Mouse (Mus musculus) forebrain, embryonic 11.5 days (tissue): ENCODE data around the gene Zfhx2. TPM values are rescaled to one million over a fixed set of nuclear protein-coding genes. Genes with fewer than 3 reads are reported as not detected.

Experiments
- ATAC-seq: fragments of 200-750 bp; cut with Nextera tagmentation; replicated peaks from 2 replicates; pipeline ENCODE4 v1.8.0; 2017; ENCODE audit warnings: moderate TSS enrichment; ENCODE audit not compliant: low FRiP score
- DNase-seq: peaks from one replicate; pipeline ENCODE4 v3.0.0-alpha.2; 2017; ENCODE audit warnings: low spot score
- H3K27ac ChIP-seq: fragments of 300-500 bp; sonication (generic); 2 replicates; pipeline ENCODE4 v1.5.1; 2014; ENCODE audit warnings: low read depth, low read length
- H3K27me3 ChIP-seq: fragments of 300-500 bp; sonication (generic); 2 replicates; pipeline ENCODE4 v1.6.1; 2014; ENCODE audit warnings: mild to moderate bottlenecking, low read length, mixed read lengths; ENCODE audit not compliant: control insufficient read depth, insufficient read depth
- H3K36me3 ChIP-seq: fragments of 300-500 bp; sonication (generic); 2 replicates; pipeline ENCODE4 v1.6.1; 2014; ENCODE audit warnings: mild to moderate bottlenecking, low read length, moderate library complexity, mixed read lengths; ENCODE audit not compliant: control insufficient read depth, insufficient read depth
- H3K4me1 ChIP-seq: fragments of 300-500 bp; sonication (generic); replicated peaks from 2 replicates; pipeline ENCODE4 v1.6.1; 2014; ENCODE audit warnings: low read length, mixed read lengths; ENCODE audit not compliant: control insufficient read depth, insufficient read depth
- H3K4me2 ChIP-seq: fragments of 300-500 bp; sonication (generic); 2 replicates; pipeline ENCODE4 v1.6.1; 2014; ENCODE audit warnings: low read depth, mild to moderate bottlenecking, low read length, moderate library complexity, mixed read lengths; ENCODE audit not compliant: severe bottlenecking
- H3K4me3 ChIP-seq: fragments of 300-500 bp; sonication (generic); 2 replicates; pipeline ENCODE4 v1.5.1; 2014; ENCODE audit warnings: low read depth, low read length
- H3K9ac ChIP-seq: fragments of 300-500 bp; sonication (generic); 2 replicates; pipeline ENCODE4 v1.6.1; 2014; ENCODE audit warnings: low read length
- H3K9me3 ChIP-seq: fragments of 300-500 bp; sonication (generic); 2 replicates; pipeline ENCODE4 v1.6.1; 2016; ENCODE audit warnings: low read length, mixed read lengths; ENCODE audit not compliant: control insufficient read depth
- WGBS: fragments of 180-500 bp; shearing (Covaris S2); extraction: QIAGEN DNeasy Blood & Tissue Kit; methylation state at CpG from one replicate; pipeline ENCODE4 v1.1.7; 2014; 5-methylcytosine and 5-hydroxymethylcytosine counted together
- polyA plus RNA-seq: library from polyadenylated mRNA; unstranded; fragments of >200 nt; fragmentation: Nextera tagmentation; extraction: Ambion mirVana; gene quantifications from 2 replicates; pipeline ENCODE4 v1.2.1, GENCODE M21; 2014

Zfhx2 gene
- polyA plus RNA-seq, 1 experiment from 2014 or later: 15.9 TPM

GRCm38 (mm10) chr14:55028333-55028835, 63.7 kb downstream of the Zfhx2 start:
- H3K27ac ChIP-seq: peak overlapping the region; percentile 79
- ATAC-seq (peak; percentile 80), DNase-seq (peak; percentile 70)
- peak overlapping the region; percentile 35; the same call in 1 of the 2 replicates for H3K4me2 ChIP-seq
- 9% methylated on average over 5 of the region's 5 CpGs for WGBS
- no peaks in the 10 kb centered on the region for H3K27me3 ChIP-seq
- H3K4me1 ChIP-seq: peaks cover 17% of the 10 kb centered on the region
- no peaks in the 10 kb centered on the region for H3K9me3 ChIP-seq
- H3K36me3 ChIP-seq: no peaks in the 10 kb centered on the region
- no peak overlapping the region for H3K4me3 ChIP-seq
- H3K9ac ChIP-seq: peak overlapping the region; percentile 35

GRCm38 (mm10) chr14:55027653-55028052, 64.5 kb downstream of the Zfhx2 start:
- Histone ChIP-seq H3K4me3 (no peak overlapping the region), H3K9me3 (no peaks in the 10 kb centered on the region), H3K36me3 (no peaks in the 10 kb centered on the region), H3K4me2 (peak overlapping the region; percentile 27; the same call in 1 of the 2 replicates), H3K9ac (peak overlapping the region; percentile 20; the same call in 1 of the 2 replicates), H3K27me3 (no peaks in the 10 kb centered on the region), H3K4me1 (peaks cover 17% of the 10 kb centered on the region), H3K27ac (peak overlapping the region; percentile 66; the same call in 1 of the 2 replicates)
- WGBS: 9% methylated on average over 6 of the region's 6 CpGs
- ATAC-seq (peak; percentile 66), DNase-seq (peak; percentile 76)

DNA sequence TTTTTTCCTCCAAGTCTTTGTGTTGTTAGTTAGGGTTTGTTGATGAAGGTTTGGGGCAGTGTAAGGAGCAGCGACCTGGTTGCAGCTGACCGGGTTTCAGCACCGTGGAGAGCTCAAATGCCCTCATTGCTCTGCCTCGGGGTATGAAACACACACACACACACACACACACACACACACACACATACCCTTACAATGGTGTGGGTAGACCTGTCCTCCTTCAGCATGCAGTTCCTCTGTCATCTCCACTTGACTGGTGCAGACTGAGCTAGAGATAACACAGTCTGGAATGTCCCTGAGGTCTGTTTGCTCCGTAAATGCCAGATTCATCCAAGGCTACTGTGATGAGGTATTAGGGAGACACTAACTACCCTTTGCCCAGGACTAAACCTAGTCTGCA, 64.9 kb downstream of the Zfhx2 start:
- ATAC-seq (0 out of 2 replicates have a peak, but pooled peaks have one; percentile 25), DNase-seq (peak; percentile 66)
- peaks cover 15% of the 10 kb centered on the region for H3K4me1 ChIP-seq
- no peaks in the 10 kb centered on the region for H3K27me3 ChIP-seq
- no peak overlapping the region for H3K4me3 ChIP-seq
- H3K9me3 ChIP-seq: no peaks in the 10 kb centered on the region
- no peaks in the 10 kb centered on the region; the same call in 1 of the 2 replicates for H3K36me3 ChIP-seq
- peak overlapping the region; percentile 66; the same call in 1 of the 2 replicates for H3K27ac ChIP-seq
- no peak overlapping the region for H3K9ac ChIP-seq
- WGBS: 17% methylated on average over 5 of the region's 5 CpGs
- H3K4me2 ChIP-seq: no peak overlapping the region

DNA sequence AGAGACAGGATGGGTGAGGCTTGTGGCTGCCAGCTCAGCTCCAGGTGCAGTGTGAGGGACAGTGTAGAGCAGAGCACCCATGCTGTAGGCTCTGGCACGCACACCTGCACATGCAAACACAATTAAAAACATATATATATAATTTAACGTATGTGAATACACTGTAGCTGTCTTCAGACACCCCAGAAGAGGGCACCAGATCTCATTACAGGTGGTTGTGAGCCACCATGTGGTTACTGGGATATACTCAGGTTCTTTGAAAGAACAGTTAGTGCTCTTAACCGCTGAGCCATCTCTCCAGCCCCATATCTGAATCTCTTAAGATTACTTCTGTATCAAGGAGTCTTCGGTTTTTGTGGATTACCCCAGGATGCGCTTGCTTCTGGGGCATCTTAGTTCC, 66.6 kb downstream of the Zfhx2 start:
- WGBS: 85% methylated on average over 5 of the region's 5 CpGs
- H3K27me3 ChIP-seq: no peaks in the 10 kb centered on the region
- H3K4me1 ChIP-seq: peaks cover 15% of the 10 kb centered on the region
- ATAC-seq (no peak), DNase-seq (no peak)
- H3K27ac ChIP-seq: no peak overlapping the region
- peaks cover 4% of the 10 kb centered on the region for H3K36me3 ChIP-seq
- H3K9ac ChIP-seq: no peak overlapping the region
- H3K4me2 ChIP-seq: no peak overlapping the region
- H3K9me3 ChIP-seq: no peaks in the 10 kb centered on the region
- no peak overlapping the region for H3K4me3 ChIP-seq

DNA sequence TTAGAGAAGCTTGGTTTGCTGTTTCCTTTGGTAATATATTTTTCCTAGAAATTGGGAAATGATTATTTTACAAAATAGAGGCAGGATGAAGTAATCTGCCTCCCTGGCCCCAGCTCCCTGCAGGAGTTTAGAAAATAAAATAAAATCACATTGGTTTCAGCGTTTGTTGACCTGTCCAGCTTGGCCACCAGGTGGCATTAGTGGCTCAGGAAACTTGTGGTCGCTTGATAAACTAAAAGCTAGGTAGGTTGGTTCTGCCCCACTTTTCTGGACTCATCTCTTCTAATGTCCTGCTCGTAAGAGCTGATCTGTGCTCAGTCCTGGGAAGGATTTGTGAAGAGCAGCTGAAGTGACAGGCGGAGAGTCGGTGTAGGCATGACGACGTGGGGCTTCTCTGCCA, 67.9 kb downstream of the Zfhx2 start:
- Histone ChIP-seq H3K27me3 (no peaks in the 10 kb centered on the region), H3K27ac (no peak overlapping the region), H3K9ac (no peak overlapping the region), H3K36me3 (peaks cover 4% of the 10 kb centered on the region), H3K4me3 (no peak overlapping the region), H3K9me3 (no peaks in the 10 kb centered on the region), H3K4me1 (peaks cover 15% of the 10 kb centered on the region), H3K4me2 (no peak overlapping the region)
- 66% methylated on average over 7 of the region's 7 CpGs for WGBS
- DNase-seq: peak; percentile 77
- no peak; the same call in 1 of the 2 replicates for ATAC-seq

DNA sequence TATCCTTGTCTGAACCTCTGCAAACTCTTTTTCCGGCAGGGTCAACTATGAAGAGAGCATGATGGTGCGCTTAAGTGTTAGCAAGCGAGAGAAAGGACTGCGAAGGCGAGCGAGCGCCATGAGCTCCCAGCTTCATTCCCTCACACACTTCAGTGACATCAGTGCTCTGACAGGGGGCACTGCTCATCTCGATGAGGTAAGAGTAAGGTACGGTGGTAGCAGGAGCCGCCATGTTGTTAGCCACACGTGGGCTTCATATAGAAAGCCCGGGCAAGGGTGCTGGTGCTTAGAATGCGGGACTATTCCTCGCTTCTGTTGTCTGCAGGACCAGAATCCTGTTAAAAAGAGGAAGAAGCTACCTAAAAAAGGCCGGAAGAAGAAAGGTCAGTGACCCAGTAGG, 69.1 kb downstream of the Zfhx2 start:
- no peak overlapping the region for H3K4me3 ChIP-seq
- H3K27ac ChIP-seq: no peak overlapping the region
- H3K4me2 ChIP-seq: no peak overlapping the region
- no peak overlapping the region for H3K9ac ChIP-seq
- peaks cover 4% of the 10 kb centered on the region for H3K36me3 ChIP-seq
- peaks cover 7% of the 10 kb centered on the region; the same call in 1 of the 2 replicates for H3K4me1 ChIP-seq
- H3K9me3 ChIP-seq: no peaks in the 10 kb centered on the region
- WGBS: 96% methylated on average over 15 of the region's 15 CpGs
- no peaks in the 10 kb centered on the region for H3K27me3 ChIP-seq
- DNase-seq: no peak
- no peak for ATAC-seq

- Histone ChIP-seq H3K27me3 (no peaks in the 10 kb centered on the region), H3K9me3 (no peaks in the 10 kb centered on the region), H3K9ac (no peak overlapping the region), H3K36me3 (peaks cover 4% of the 10 kb centered on the region), H3K4me2 (no peak overlapping the region), H3K4me1 (no peaks in the 10 kb centered on the region), H3K4me3 (no peak overlapping the region), H3K27ac (no peak overlapping the region)
- DNase-seq (no peak), ATAC-seq (no peak)
- 76% methylated on average over 9 of the region's 9 CpGs for WGBS
Measured at GRCm38 (mm10) chr14:55020394-55020793, 71.7 kb downstream of the Zfhx2 start.

GRCm38 (mm10) chr14:55016876-55017275, 75.2 kb downstream of the Zfhx2 start:
- H3K4me2 ChIP-seq: no peak overlapping the region
- no peak overlapping the region for H3K4me3 ChIP-seq
- ATAC-seq (no peak), DNase-seq (no peak)
- H3K9me3 ChIP-seq: no peaks in the 10 kb centered on the region
- H3K27me3 ChIP-seq: no peaks in the 10 kb centered on the region
- no peak overlapping the region for H3K27ac ChIP-seq
- no peak overlapping the region for H3K9ac ChIP-seq
- 94% methylated on average over 16 of the region's 16 CpGs for WGBS
- peaks cover under 1% of the 10 kb centered on the region for H3K36me3 ChIP-seq
- H3K4me1 ChIP-seq: no peaks in the 10 kb centered on the region

DNA sequence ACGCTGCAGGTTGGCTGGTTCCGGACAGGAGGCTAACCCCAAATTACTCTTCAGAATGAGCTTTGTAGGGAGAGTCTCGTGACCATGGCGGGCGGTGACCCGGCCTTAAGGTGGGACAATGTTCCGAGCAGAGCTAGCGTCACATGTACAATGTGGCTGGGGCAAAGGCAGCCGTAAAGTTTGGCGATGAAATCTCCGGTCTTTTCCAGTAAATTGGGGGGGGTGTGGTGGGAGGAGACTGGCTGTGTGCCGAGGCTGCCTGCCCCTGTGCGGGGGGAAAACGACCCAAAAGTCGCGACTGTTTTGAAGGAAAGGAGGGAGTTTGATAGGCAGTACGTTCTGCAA, 76.4 kb downstream of the Zfhx2 start:
- Histone ChIP-seq H3K27me3 (no peaks in the 10 kb centered on the region), H3K4me3 (peak overlapping the region; percentile 76), H3K9me3 (no peaks in the 10 kb centered on the region), H3K4me2 (peak overlapping the region; percentile 66), H3K36me3 (no peaks in the 10 kb centered on the region), H3K9ac (peak overlapping the region; percentile 77), H3K4me1 (no peaks in the 10 kb centered on the region), H3K27ac (0 out of 2 replicates have a peak overlapping the region, but pooled peaks have one; percentile 34)
- no peak for DNase-seq
- WGBS: under 1% methylated on average over 17 of the region's 17 CpGs
- ATAC-seq: no peak; the same call in 1 of the 2 replicates
